ENCODE assay signal across 12 mouse cellular contexts in genomic region chr13:59626739-59627138, GRCm38 (mm10).
"Had no signal": no experiment of that assay in that cellular context is flagged by ENCODE, and none has a peak within 500 bp of the region (broad histone marks: within the 10 kb centered on the region; RNA-seq: fewer than 3 reads in every experiment).

No protein-coding gene starts in this region.

- H3K4me1 ChIP-seq: limb, embryonic 10.5 days; liver, embryonic 15.5 days; midbrain, embryonic 10.5 days; midbrain, embryonic 15.5 days; neural tube, embryonic 12.5 days had no signal

- ATAC-seq: midbrain, embryonic 15.5 days had no signal

- H3K4me2 ChIP-seq: liver, embryonic 11.5 days; liver, embryonic 15.5 days; lung, embryonic 14.5 days; midbrain, embryonic 15.5 days; neural tube, embryonic 12.5 days had no signal

- H3K27me3 ChIP-seq: liver, embryonic 15.5 days; midbrain, embryonic 15.5 days; neural tube, embryonic 12.5 days had no signal

- H3K27ac ChIP-seq: left cerebral cortex, adult 2 months; limb, embryonic 10.5 days; liver, embryonic 15.5 days; midbrain, embryonic 10.5 days; midbrain, embryonic 15.5 days; neural tube, embryonic 12.5 days; stomach, postnatal 0 days had no signal

- DNase-seq: lung, embryonic 14.5 days; lung, postnatal 10 days; lung, postnatal 4 days; thymus, postnatal 4 days had no signal

- H3K9me3 ChIP-seq: limb, embryonic 10.5 days; liver, embryonic 15.5 days; midbrain, embryonic 10.5 days; midbrain, embryonic 15.5 days; neural tube, embryonic 12.5 days had no signal

- H3K9ac ChIP-seq: liver, embryonic 15.5 days; lung, embryonic 14.5 days; midbrain, embryonic 15.5 days; neural tube, embryonic 12.5 days had no signal

- H3K4me3 ChIP-seq: left cerebral cortex, adult 2 months; limb, embryonic 10.5 days; liver, embryonic 15.5 days; midbrain, embryonic 10.5 days; midbrain, embryonic 15.5 days; neural tube, embryonic 12.5 days had no signal
